Mouse (Mus musculus) embryo, embryonic 10.5 days (tissue): ENCODE measurements around the gene Gcn1l1.
A peak's percentile ranks its signal among the peaks of the same experiment; 100 is the strongest.

ENCODE experiments used
- DNase-seq: peaks from one replicate; pipeline ENCODE4 v3.0.0-alpha.2; 2015; ENCODE audit warnings: low spot score

The Gcn1l1 gene

DNA sequence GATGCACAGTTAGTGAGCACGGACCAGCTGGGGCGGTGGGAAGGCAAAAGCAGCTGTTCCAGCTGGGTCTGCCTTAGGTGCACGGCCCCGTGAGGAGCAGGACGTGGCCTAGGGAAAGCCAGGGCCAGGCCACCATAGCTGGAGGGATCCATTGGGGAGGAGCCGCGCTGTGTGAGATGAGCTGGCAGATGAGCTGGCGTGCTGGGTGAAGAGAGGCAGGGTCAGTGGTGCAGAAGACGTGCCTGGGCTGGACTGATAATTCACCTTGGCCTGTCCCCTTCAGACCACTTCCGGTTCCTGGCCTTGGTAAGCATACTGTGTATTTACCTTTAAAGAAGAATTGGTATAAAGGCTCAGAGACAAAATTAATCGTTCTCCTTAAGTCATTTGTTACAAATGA lies 46.5 kb downstream of the Gcn1l1 start:
- DNase-seq: no peak

DNA sequence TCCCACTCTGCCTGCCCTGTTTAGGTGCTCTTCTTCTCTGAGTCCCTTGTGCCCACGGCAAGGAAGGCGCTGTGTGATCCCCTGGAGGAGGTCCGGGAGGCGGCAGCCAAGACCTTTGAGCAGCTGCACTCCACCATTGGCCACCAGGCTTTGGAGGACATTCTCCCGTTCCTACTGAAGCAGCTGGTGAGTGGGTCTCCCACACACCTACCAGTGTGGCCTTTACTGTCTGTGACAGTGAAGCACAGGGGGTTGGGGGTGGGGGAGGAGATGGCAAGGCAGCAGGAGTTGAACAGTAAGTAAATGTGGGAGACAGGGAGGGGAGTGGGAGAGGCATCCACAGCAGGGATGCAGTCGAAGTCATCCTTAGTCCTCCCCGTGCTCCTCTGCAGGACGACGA lies 48.3 kb downstream of the Gcn1l1 start:
- no peak for DNase-seq

- peak; percentile 39 for DNase-seq
Measured at GRCm38 (mm10) chr5:115614948-115615347, 49.9 kb downstream of the Gcn1l1 start.

DNA sequence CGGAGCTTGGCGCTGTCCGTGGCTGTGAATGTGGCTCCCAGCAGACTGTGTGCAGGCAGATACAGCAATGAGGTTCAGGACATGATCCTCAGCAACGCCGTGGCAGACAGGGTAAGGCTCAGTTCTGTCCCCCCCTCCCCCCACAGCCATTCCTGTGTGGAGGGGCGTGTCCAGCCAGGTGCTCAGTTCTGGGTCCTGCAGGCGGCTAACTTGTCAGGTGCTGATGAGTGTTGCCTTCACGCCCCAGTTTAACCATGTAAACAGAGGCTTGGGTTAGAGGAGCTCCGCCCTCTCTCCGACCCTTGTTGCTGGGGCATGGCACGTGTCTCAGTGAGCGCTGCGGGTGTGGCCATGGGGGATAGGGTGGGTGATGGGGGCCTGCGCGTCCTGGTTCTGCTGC lies 54.6 kb downstream of the Gcn1l1 start:
- no peak for DNase-seq

- no peak for DNase-seq
Measured at GRCm38 (mm10) chr5:115622686-115623085, 57.6 kb downstream of the Gcn1l1 start.

DNA sequence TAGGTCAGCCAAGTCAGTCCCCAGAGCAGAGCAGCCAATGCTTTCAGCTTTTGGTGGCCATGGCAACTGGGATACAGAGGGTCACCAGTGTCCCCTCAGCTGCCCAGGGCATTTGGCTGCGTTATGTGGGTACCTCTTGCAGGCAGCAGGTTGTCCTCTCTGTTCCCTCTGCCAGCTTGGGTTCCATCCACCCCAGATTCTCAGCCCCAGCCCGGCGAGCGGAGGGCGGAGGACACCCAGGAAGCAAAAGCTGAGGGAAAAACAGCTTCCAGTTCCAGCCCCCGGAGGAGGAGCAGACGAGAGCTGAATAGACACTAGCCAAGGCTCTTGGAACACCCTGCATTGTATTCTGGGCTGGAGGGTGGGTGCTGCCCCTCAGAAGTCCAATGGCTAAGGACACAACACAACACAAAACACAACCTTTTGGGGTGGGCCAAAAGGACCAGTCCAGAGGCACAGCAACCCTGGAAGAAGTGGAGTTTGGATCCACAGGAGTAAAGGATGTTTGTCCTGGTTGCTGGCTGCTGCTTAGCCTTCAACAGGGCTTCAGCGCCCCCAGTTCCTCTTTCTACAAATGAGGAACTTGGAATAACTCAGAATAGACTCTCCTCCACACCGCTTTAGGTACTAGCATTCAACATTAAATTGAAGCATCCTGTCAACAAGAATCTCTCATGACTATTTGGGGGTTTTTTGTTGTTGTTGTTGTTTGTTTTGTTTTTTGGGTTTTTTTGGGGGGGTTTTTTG lies 58.8 kb downstream of the Gcn1l1 start:
- peak; percentile 7 for DNase-seq

- DNase-seq: no peak
Measured at GRCm38 (mm10) chr5:115626237-115626886, 61.3 kb downstream of the Gcn1l1 start.

GRCm38 (mm10) chr5:115628083-115628482 lies 63.0 kb downstream of the Gcn1l1 start:
- DNase-seq: no peak

- DNase-seq: no peak
Measured at GRCm38 (mm10) chr5:115629672-115630071, 64.6 kb downstream of the Gcn1l1 start.

- no peak for DNase-seq
Measured at GRCm38 (mm10) chr5:115630291-115630690, 65.2 kb downstream of the Gcn1l1 start.

- DNase-seq: peak; percentile 93
Measured at GRCm38 (mm10) chr5:115631505-115632357, 66.7 kb downstream of the Gcn1l1 start, which contains the start of gene Rab35. Gene Rab35 (plus strand): TSS chr5:115631908.

DNA sequence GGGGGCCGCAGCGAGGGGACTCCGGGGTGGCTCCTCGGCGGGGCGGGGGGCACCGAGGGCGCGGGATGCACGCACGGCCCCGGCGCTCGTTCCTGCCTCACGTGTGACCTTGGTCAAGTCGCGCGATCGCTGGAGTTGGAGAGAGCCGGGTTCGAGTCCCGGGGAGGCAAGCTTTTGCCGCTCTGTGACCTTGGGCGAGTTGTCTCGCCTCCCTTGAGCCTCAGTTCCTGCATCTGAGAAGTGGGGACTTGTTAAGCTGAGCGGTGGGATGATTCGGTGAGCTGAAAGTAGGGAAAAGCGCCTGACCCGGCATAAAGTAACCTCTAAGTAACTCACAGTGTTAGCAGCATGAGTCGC lies 67.3 kb downstream of the Gcn1l1 start:
- peak; percentile 54 for DNase-seq

DNA sequence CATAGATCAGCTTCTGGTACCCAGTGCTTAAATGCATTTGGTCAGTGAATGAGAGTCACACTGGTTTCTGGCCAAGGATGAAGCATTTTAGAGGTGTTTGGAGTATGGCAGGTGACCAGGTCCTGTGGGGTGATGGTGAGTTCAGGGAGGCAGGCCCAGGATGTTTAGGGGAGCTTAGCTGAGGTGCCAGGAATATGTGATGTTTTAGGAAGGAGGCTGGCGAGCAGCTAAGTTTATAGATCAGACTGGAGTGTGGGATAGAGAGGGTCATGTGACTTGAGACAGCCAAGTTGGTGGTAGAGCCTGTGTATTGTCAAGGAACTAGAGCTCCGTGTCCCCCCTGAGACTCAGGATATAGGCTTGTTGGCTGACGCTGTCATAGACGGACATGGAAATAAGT lies 68.0 kb downstream of the Gcn1l1 start:
- no peak for DNase-seq

GRCm38 (mm10) chr5:115634046-115634445 lies 69.0 kb downstream of the Gcn1l1 start:
- no peak for DNase-seq

- DNase-seq: no peak
Measured at GRCm38 (mm10) chr5:115635536-115635935, 70.5 kb downstream of the Gcn1l1 start.

DNA sequence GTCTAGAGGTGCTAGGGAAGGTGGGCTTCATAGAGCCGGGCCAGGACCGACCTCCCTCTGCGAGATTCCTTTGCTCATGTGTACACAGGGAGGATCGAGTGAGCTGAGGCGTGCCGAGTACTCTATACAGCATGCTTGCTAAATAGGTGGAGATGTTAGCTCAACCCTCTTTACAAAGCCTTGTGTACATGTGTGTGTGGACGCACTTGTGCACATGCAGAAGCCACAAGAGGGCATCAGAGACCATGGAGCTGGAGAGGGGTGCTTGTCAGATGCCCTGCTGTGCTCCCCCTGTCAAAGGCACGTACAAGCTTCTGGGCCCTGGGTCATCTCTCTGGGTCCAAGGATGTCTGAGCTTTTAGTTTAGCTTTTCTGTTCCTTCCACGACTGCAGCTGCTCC lies 79.1 kb downstream of the Gcn1l1 start:
- no peak for DNase-seq

DNA sequence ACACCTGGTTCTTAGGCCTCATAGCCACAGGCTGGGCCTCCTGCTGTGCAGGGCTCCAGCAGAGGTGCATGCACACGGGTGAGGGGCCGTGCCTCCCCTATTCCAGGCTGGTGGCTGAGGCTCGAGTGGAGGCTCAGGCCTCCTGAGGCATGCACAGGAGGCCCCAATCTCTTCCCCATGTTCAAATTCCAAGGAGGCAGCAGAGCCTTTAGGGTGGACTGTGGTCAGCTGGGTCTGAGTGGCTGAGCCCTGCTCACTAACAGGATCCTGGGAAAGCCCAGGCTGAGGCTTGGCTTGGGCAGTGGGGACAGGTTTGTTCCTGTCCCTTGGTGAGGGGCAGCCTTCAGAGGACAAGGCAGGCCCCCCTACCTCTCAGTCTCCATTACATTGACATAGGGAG lies 83.8 kb downstream of the Gcn1l1 start:
- no peak for DNase-seq

DNA sequence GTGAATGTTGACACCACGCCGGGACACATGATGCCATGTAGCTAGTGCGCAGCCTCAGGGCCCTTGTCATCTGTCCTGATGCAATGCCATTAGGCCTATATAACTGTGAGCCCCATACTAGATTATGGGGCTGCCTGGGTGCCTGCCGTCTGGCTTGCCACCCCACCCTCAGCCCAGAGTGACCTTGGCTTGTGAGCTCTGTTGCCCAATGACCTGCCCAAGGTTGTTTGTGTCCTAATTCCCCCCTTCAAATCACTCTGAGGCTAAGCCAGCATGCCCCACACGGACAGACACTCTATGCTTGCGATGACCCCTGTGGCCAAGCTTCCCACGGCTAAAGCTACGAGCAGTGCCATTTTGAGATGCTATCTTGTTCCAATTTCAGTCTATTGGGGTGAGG lies 84.6 kb downstream of the Gcn1l1 start:
- no peak for DNase-seq

DNA sequence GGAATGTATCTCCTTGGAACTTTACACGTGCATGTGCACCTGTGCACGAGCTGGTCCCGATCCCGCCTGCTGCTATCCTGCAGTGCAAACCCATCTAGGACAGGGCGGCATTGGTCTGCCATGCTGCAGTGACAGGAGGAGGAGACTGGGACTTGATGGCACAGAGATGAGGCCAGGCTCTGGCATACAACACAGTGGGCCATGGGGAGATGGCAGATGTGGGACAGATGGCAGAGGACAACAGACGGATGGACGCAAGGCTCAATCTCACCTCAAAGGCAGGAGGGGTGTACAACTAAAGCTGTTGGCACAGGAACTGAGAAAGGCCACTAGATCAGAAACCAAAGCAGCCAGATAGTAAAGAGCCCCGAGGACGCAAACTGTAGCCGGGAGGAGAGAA lies 85.8 kb downstream of the Gcn1l1 start:
- no peak for DNase-seq

- no peak for DNase-seq
Measured at GRCm38 (mm10) chr5:115651821-115652220, 86.8 kb downstream of the Gcn1l1 start.

- peak; percentile 99 for DNase-seq
Measured at GRCm38 (mm10) chr5:115652681-115653575, 87.9 kb downstream of the Gcn1l1 start.

- DNase-seq: no peak
Measured at GRCm38 (mm10) chr5:115653776-115654175, 88.7 kb downstream of the Gcn1l1 start.
